Mouse (Mus musculus) liver, embryonic 16.5 days (tissue): Measurements from ENCODE around the gene Nfil3. TPM values are rescaled to one million over a fixed set of nuclear protein-coding genes. Genes with fewer than 3 reads are reported as not detected.

Experiments used
- ATAC-seq: fragments of 200-750 bp; cut with Nextera tagmentation; 2 replicates; pipeline ENCODE4 v1.8.0; 2017; ENCODE audit warnings: low read depth, mild to moderate bottlenecking, moderate number of reproducible peaks, moderate library complexity
- H3K27ac ChIP-seq: fragments of 300-500 bp; sonication (generic); 2 replicates; pipeline ENCODE4 v1.5.1; 2014; ENCODE audit warnings: mild to moderate bottlenecking, low read length
- H3K27me3 ChIP-seq: fragments of 300-500 bp; sonication (generic); 2 replicates; pipeline ENCODE4 v1.6.1; 2014; ENCODE audit warnings: low read depth, low read length, mixed read lengths; ENCODE audit not compliant: control insufficient read depth, insufficient read depth
- H3K36me3 ChIP-seq: fragments of 300-500 bp; sonication (generic); 2 replicates; pipeline ENCODE4 v1.6.1; 2014; ENCODE audit warnings: mild to moderate bottlenecking; ENCODE audit not compliant: control insufficient read depth, insufficient read depth
- H3K4me1 ChIP-seq: fragments of 300-500 bp; sonication (generic); 2 replicates; pipeline ENCODE4 v1.6.1; 2014; ENCODE audit warnings: low read depth, low read length, mixed read lengths; ENCODE audit not compliant: control insufficient read depth
- H3K4me2 ChIP-seq: fragments of 300-500 bp; sonication (generic); 2 replicates; pipeline ENCODE4 v1.6.1; 2014; ENCODE audit warnings: low read depth, low read length, mixed read lengths
- H3K4me3 ChIP-seq: fragments of 300-500 bp; sonication (generic); 2 replicates; pipeline ENCODE4 v1.5.1; 2014; ENCODE audit warnings: low read depth, mild to moderate bottlenecking, low read length
- H3K9ac ChIP-seq: fragments of 300-500 bp; sonication (generic); 2 replicates; pipeline ENCODE4 v1.6.1; 2014; ENCODE audit warnings: low read depth, low read length
- H3K9me3 ChIP-seq: fragments of 300-500 bp; sonication (generic); replicated peaks from 2 replicates; pipeline ENCODE4 v1.6.1; 2016; ENCODE audit warnings: low read length; ENCODE audit not compliant: control insufficient read depth
- WGBS: fragments of 180-500 bp; shearing (Covaris S2); extraction: QIAGEN DNeasy Blood & Tissue Kit; methylation state at CpG from one replicate; pipeline ENCODE4 v1.1.7; 2014; ENCODE audit not compliant: insufficient replicate concordance; 5-methylcytosine and 5-hydroxymethylcytosine counted together
- polyA plus RNA-seq: library from polyadenylated mRNA; unstranded; fragments of >200 nt; fragmentation: Nextera tagmentation; extraction: Ambion mirVana; gene quantifications from 2 replicates; pipeline ENCODE4 v1.2.1, GENCODE M21; 2015

Nfil3 gene
- polyA plus RNA-seq, 1 experiment from 2014 or later, result 7.4 TPM

DNA sequence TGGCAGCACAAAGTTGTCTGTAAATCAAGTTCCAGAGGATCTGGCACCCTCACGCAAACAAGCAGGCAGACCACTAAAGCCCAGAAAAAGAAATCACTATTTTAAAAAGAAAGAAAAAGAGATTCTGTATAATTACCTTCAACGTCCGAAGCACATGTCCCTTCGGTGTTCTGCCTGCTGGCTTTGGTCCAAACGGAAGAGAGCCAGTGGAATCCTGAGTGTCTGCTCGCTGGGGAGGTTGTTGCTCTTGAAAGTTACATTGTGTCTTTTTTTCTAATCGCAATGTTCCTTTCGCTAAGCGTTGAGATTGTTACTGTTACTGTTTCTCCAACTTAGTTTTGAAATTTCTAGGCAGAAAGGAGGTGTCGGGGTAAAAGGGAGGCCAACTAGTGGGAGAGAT is 50.3 kb downstream of the Nfil3 start:
- H3K9me3 ChIP-seq, result no peaks in the 10 kb centered on the region
- peaks cover 18% of the 10 kb centered on the region for H3K4me1 ChIP-seq
- H3K27ac ChIP-seq, result no peak overlapping the region
- H3K4me3 ChIP-seq, result no peak overlapping the region
- no peak overlapping the region for H3K9ac ChIP-seq
- no peaks in the 10 kb centered on the region for H3K27me3 ChIP-seq
- ATAC-seq, result no peak
- WGBS, result 56% methylated on average over 10 of the region's 10 CpGs
- no peak overlapping the region for H3K4me2 ChIP-seq
- H3K36me3 ChIP-seq, result no peaks in the 10 kb centered on the region

DNA sequence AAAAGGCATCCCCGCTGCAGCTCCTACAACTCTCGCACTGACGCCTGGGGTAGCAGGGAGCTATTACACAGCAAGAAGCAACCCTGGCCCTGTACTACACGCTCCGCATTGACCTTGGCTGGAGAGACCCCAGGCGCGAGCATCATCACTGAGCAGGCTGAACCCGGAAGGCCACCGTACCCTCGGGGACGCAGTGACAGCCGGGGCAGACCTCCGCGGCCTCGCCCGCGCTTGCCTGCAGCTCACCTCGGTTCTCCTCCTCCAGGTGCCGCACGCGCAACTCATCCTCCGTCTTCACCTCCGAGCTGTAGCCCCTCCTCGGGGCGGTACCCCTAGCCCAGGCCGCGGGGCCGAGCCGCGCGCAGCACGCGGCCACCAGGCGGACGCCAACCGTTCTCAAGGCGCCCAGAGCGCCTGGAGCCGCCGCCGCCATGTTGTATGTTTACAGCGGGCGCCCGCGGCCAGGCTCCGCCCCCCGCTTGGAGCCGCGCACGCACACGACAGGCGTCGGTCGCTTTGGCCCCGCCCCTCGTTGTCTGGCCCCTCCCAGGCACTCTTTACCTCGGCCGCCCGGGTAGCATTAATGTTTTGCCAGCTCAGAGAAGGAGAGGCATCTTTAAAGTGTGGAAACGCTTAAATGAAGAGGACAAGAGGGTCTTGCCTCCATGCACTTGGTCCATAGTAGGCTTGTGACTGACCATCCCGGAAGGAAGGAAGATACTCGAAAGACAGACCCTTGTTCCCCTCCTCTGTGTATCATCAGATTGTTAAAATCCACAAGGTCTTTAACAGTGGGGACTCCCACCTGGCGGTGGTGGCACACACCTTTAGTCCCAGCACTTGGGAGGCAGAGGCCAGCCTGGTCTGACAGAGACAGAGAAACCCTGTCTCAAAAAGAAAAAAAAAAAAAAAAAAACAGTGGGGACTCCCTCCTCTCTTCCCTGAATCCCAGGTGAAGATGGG is 51.4 kb downstream of the Nfil3 start, which contains the start of gene Auh:
TSS of gene Auh (minus strand) at position 473 of the 963 bp plus-strand sequence.
- Histone ChIP-seq H3K4me3 (peak within 1 kb of the TSS; percentile 94), H3K27ac (peak within 1 kb of the TSS; percentile 84), H3K27me3 (no peaks in the 10 kb centered on the region), H3K4me2 (peak within 1 kb of the TSS; percentile 76), H3K36me3 (no peaks in the 10 kb centered on the region), H3K9ac (peak within 1 kb of the TSS; percentile 93), H3K9me3 (no peaks in the 10 kb centered on the region), H3K4me1 (peaks cover 18% of the 10 kb centered on the region)
- under 1% methylated on average over 63 of the region's 63 CpGs for WGBS
- peak; percentile 96 for ATAC-seq

DNA sequence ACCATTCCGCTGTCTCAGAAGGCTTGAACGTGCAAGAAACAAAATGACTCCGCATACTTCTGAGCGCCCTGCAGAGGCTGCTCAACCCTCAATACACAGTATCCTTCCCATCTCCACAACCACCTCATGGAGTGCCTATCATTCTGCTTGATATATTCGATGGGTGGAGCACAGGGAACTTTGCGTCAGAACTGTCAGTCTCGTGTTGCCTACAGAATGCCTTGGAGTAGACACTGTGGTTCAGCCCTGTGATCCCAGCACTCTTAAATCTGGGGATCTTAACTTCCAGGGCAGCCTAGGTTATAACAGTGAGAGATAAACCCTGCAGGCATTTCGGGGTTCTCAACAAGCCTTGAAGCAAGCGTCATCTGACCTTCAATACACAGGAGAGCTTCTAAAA is 52.5 kb downstream of the Nfil3 start:
- peak overlapping the region; percentile 93 for H3K9ac ChIP-seq
- no peak overlapping the region for H3K27ac ChIP-seq

DNA sequence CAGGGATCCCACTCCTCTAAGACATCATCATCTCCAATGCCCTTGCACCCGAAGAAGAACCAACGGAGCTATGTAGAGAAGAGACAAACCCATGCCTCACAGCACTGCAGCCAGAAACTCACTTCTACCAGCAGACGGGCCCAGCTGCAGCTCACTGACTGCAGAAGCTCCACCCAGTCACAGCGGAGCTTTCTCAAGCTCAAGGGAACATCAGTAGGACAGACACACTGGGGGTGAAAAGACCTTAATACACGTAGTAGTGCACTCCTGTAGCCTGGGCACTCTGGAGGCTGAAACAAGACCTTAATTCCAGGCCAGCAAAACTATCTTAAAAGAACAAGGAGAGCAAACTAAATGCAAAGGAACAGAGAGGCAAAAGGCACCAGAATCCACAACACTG is 56.4 kb downstream of the Nfil3 start:
- H3K27me3 ChIP-seq, result no peaks in the 10 kb centered on the region
- no peaks in the 10 kb centered on the region for H3K36me3 ChIP-seq
- no peaks in the 10 kb centered on the region for H3K9me3 ChIP-seq
- no peak overlapping the region for H3K27ac ChIP-seq
- no peak overlapping the region for H3K9ac ChIP-seq
- no peak overlapping the region for H3K4me3 ChIP-seq
- peaks cover 12% of the 10 kb centered on the region for H3K4me1 ChIP-seq
- no peak for ATAC-seq
- 76% methylated on average over 5 of the region's 5 CpGs for WGBS
- H3K4me2 ChIP-seq, result no peak overlapping the region

More for the DNA sequence above, 52.5 kb downstream of the Nfil3 start:
- H3K27me3 ChIP-seq, result no peaks in the 10 kb centered on the region
- no peak for ATAC-seq
- H3K9me3 ChIP-seq, result no peaks in the 10 kb centered on the region
- H3K36me3 ChIP-seq, result no peaks in the 10 kb centered on the region
- 49% methylated on average over 9 of the region's 9 CpGs for WGBS
- H3K4me2 ChIP-seq, result peak overlapping the region; percentile 76
- H3K4me1 ChIP-seq, result peaks cover 18% of the 10 kb centered on the region
- peak overlapping the region; percentile 94 for H3K4me3 ChIP-seq

GRCm38 (mm10) chr13:52921966-52922365 is 58.9 kb downstream of the Nfil3 start:
- WGBS, result 35% methylated on average over 8 of the region's 8 CpGs
- Histone ChIP-seq H3K4me3 (no peak overlapping the region), H3K27ac (no peak overlapping the region), H3K9ac (no peak overlapping the region), H3K27me3 (no peaks in the 10 kb centered on the region), H3K36me3 (no peaks in the 10 kb centered on the region), H3K4me2 (no peak overlapping the region), H3K4me1 (no peaks in the 10 kb centered on the region; the same call in none of the 2 replicates), H3K9me3 (no peaks in the 10 kb centered on the region)
- ATAC-seq, result no peak

GRCm38 (mm10) chr13:52921065-52921825 is 59.6 kb downstream of the Nfil3 start:
- Histone ChIP-seq H3K27ac (no peak overlapping the region), H3K4me1 (no peaks in the 10 kb centered on the region; the same call in none of the 2 replicates), H3K27me3 (no peaks in the 10 kb centered on the region), H3K4me2 (no peak overlapping the region), H3K4me3 (no peak overlapping the region), H3K9me3 (no peaks in the 10 kb centered on the region), H3K36me3 (no peaks in the 10 kb centered on the region), H3K9ac (no peak overlapping the region)
- ATAC-seq, result 0 out of 2 replicates have a peak, but pooled peaks have one; percentile 24
- WGBS, result 70% methylated on average over 7 of the region's 7 CpGs

DNA sequence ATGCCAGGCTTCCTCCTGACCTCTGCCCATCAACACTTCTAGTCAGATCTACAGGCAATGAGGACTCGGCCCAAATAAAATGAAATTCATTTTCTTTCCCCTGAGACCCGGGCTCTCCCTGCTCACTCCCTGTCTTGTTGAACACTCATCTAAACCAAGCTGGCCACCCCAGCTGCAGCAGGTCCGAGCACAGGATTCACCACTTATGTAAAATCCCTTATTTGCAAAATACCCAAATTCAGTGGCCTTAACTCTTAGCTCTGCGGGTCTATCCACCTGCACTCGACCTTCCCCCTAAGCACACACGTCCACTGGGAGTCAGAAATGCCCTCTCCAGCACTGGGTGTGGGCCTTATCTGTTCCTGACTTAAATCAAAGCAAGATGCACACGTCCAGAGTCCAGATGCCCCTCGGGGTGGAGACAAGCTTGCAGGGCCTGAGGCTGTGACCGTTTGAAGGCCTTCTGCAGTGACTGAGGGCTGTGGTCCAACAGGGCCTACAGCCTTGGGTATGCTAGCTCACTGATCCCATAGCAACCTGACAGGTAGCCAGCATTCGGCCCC is 61.0 kb downstream of the Nfil3 start:
- no peaks in the 10 kb centered on the region for H3K27me3 ChIP-seq
- H3K9me3 ChIP-seq, result no peaks in the 10 kb centered on the region
- ATAC-seq, result no peak
- H3K4me1 ChIP-seq, result no peaks in the 10 kb centered on the region; the same call in none of the 2 replicates
- H3K4me3 ChIP-seq, result no peak overlapping the region
- H3K27ac ChIP-seq, result no peak overlapping the region
- H3K4me2 ChIP-seq, result no peak overlapping the region
- 58% methylated on average over 10 of the region's 10 CpGs for WGBS
- no peaks in the 10 kb centered on the region for H3K36me3 ChIP-seq
- no peak overlapping the region for H3K9ac ChIP-seq

DNA sequence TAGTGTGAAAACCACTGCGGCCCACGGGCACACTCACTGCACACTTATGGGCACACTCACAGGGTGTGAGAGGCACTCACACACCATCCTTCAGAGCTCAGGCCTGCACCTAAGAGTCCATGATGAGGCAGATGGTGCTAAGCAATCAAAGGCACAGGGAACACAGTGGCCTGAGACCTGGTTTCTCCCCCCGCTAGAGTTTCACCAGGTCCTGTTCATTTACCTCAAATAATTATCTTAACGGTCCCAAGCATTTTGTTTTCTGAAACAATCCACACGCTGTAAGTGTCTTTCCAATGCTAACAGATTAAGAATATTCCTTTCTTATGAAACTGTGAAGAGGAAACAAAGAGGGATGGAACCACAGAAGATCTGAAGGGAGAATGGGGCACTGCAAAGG is 62.5 kb downstream of the Nfil3 start:
- no peak overlapping the region for H3K4me2 ChIP-seq
- no peaks in the 10 kb centered on the region for H3K27me3 ChIP-seq
- H3K4me1 ChIP-seq, result no peaks in the 10 kb centered on the region; the same call in none of the 2 replicates
- no peak overlapping the region for H3K4me3 ChIP-seq
- no peak for ATAC-seq
- H3K9ac ChIP-seq, result no peak overlapping the region
- no peak overlapping the region for H3K27ac ChIP-seq
- no peaks in the 10 kb centered on the region for H3K36me3 ChIP-seq
- no peaks in the 10 kb centered on the region for H3K9me3 ChIP-seq
- WGBS, result 80% methylated on average over 5 of the region's 5 CpGs
